In the genomic region with DNA sequence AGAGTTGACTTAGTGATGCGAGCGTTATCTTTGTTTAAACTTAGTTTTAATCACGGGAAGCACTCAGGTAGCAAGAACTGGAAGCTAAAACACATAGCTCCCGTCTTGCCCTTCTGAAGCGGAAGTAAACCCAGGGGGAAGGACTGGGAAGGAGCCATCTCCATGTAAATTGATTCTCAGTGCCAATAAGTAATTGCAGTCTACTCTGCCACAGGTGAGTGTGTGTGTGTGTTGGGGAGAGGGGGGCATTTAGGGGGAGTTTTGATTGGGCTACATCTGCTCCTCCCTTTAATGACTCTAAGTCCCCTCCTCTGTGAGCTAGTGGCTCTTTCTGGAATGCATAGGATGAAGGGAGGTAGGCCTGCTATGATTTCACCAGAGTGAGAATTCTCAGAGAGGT, we compare ENCODE assay signal across 19 mouse cellular contexts. TPM values are rescaled to one million over a fixed set of nuclear protein-coding genes. Genes with fewer than 3 reads are reported as not detected.
DNase-seq lines count a peak whose midpoint lies in the region; ATAC-seq lines count a peak whose summit lies in the region.
"Had no signal": no experiment of that assay in that cellular context is flagged by ENCODE, and none has a peak within 500 bp of the region (broad histone marks: within the 10 kb centered on the region; RNA-seq: fewer than 3 reads in every experiment).

No protein-coding gene starts in this region.

- no peaks in the 10 kb centered on the region for H3K9me3 ChIP-seq in limb, embryonic 13.5 days
- H3K9me3 ChIP-seq in limb, embryonic 10.5 days (replicated peaks): no peaks in the 10 kb centered on the region
- H3K9me3 ChIP-seq in forebrain, embryonic 13.5 days (replicated peaks): no peaks in the 10 kb centered on the region; the same call in 1 of the 2 replicates
- no peaks in the 10 kb centered on the region for H3K9me3 ChIP-seq in hindbrain, embryonic 12.5 days (replicated peaks)
- H3K9me3 ChIP-seq in midbrain, embryonic 15.5 days: no peaks in the 10 kb centered on the region
- H3K9me3 ChIP-seq: embryonic facial prominence, embryonic 13.5 days; heart, embryonic 15.5 days; kidney, embryonic 15.5 days had no signal

- no peak for ATAC-seq in limb, embryonic 13.5 days (ENCODE audit: low FRiP score, low read depth)
- no peak for ATAC-seq in forebrain, embryonic 13.5 days
- ATAC-seq in hindbrain, embryonic 12.5 days (ENCODE audit: low FRiP score): peak; percentile 57
- ATAC-seq in midbrain, embryonic 15.5 days (replicated peaks): no peak
- ATAC-seq in inflammation-experienced regulatory T-cells, adult 6 months: no peak
- ATAC-seq: intestine, embryonic 16.5 days; lung, postnatal 0 days had no signal

- peak overlapping the region; percentile 22; the same call in 1 of the 2 replicates for H3K27ac ChIP-seq in limb, embryonic 13.5 days
- H3K27ac ChIP-seq in limb, embryonic 10.5 days: no peak overlapping the region
- peak overlapping the region; percentile 57 for H3K27ac ChIP-seq in forebrain, embryonic 13.5 days
- H3K27ac ChIP-seq in hindbrain, embryonic 12.5 days: peak overlapping the region; percentile 79
- peak overlapping the region; percentile 38; the same call in 1 of the 2 replicates for H3K27ac ChIP-seq in midbrain, embryonic 15.5 days
- H3K27ac ChIP-seq: heart, embryonic 15.5 days; kidney, embryonic 15.5 days; liver, embryonic 14.5 days had no signal

- H3K36me3 ChIP-seq in limb, embryonic 13.5 days: no peaks in the 10 kb centered on the region
- H3K36me3 ChIP-seq in limb, embryonic 10.5 days: no peaks in the 10 kb centered on the region
- H3K36me3 ChIP-seq in forebrain, embryonic 13.5 days (ENCODE audit: poor library complexity, severe bottlenecking): no peaks in the 10 kb centered on the region
- no peaks in the 10 kb centered on the region for H3K36me3 ChIP-seq in hindbrain, embryonic 12.5 days
- H3K36me3 ChIP-seq in midbrain, embryonic 15.5 days (replicated peaks): no peaks in the 10 kb centered on the region
- H3K36me3 ChIP-seq: embryonic facial prominence, embryonic 13.5 days; heart, embryonic 15.5 days; kidney, embryonic 15.5 days had no signal

- H3K4me2 ChIP-seq in limb, embryonic 13.5 days (replicated peaks): no peak overlapping the region
- H3K4me2 ChIP-seq in forebrain, embryonic 13.5 days: no peak overlapping the region
- 0 out of 2 replicates have a peak overlapping the region, but pooled peaks have one; percentile 8 for H3K4me2 ChIP-seq in hindbrain, embryonic 12.5 days (replicated peaks)
- H3K4me2 ChIP-seq in midbrain, embryonic 15.5 days: no peak overlapping the region
- H3K4me2 ChIP-seq: embryonic facial prominence, embryonic 13.5 days; heart, embryonic 15.5 days; kidney, embryonic 15.5 days had no signal

- no peak overlapping the region for H3K9ac ChIP-seq in limb, embryonic 13.5 days
- H3K9ac ChIP-seq in forebrain, embryonic 13.5 days: no peak overlapping the region
- H3K9ac ChIP-seq in hindbrain, embryonic 12.5 days: no peak overlapping the region
- no peak overlapping the region for H3K9ac ChIP-seq in midbrain, embryonic 15.5 days
- H3K9ac ChIP-seq: embryonic facial prominence, embryonic 13.5 days; heart, embryonic 15.5 days; kidney, embryonic 15.5 days; liver, embryonic 14.5 days had no signal

- DNase-seq in limb, embryonic 10.5 days (ENCODE audit: low spot score): no peak
- DNase-seq in Muller cell, postnatal 12 days (ENCODE audit: inconsistent ontology term): no peak
- DNase-seq: adrenal gland, adult 2 months; cerebellum, adult 9-10 months; gastrocnemius, postnatal 25 days; heart, postnatal 4 days; right cerebral cortex, postnatal 4 days had no signal

- no peaks in the 10 kb centered on the region for H3K27me3 ChIP-seq in limb, embryonic 13.5 days
- no peaks in the 10 kb centered on the region for H3K27me3 ChIP-seq in limb, embryonic 10.5 days (ENCODE audit: low read depth, poor library complexity, severe bottlenecking)
- H3K27me3 ChIP-seq in forebrain, embryonic 13.5 days: 0 out of 2 replicates have a peak, but pooled peaks cover 2% of the 10 kb centered on the region
- no peaks in the 10 kb centered on the region for H3K27me3 ChIP-seq in hindbrain, embryonic 12.5 days
- H3K27me3 ChIP-seq in midbrain, embryonic 15.5 days (replicated peaks): no peaks in the 10 kb centered on the region
- H3K27me3 ChIP-seq: embryonic facial prominence, embryonic 13.5 days; heart, embryonic 15.5 days; kidney, embryonic 15.5 days had no signal

- H3K4me1 ChIP-seq in limb, embryonic 13.5 days: peaks cover 3% of the 10 kb centered on the region
- peaks cover 9% of the 10 kb centered on the region for H3K4me1 ChIP-seq in limb, embryonic 10.5 days
- H3K4me1 ChIP-seq in forebrain, embryonic 13.5 days: peaks cover 20% of the 10 kb centered on the region
- H3K4me1 ChIP-seq in hindbrain, embryonic 12.5 days: peaks cover 18% of the 10 kb centered on the region
- peaks cover 16% of the 10 kb centered on the region for H3K4me1 ChIP-seq in midbrain, embryonic 15.5 days
- H3K4me1 ChIP-seq: heart, embryonic 15.5 days; kidney, embryonic 15.5 days had no signal

- no peak overlapping the region for H3K4me3 ChIP-seq in limb, embryonic 13.5 days
- no peak overlapping the region for H3K4me3 ChIP-seq in limb, embryonic 10.5 days
- no peak overlapping the region for H3K4me3 ChIP-seq in forebrain, embryonic 13.5 days
- no peak overlapping the region for H3K4me3 ChIP-seq in hindbrain, embryonic 12.5 days
- no peak overlapping the region for H3K4me3 ChIP-seq in midbrain, embryonic 15.5 days
- H3K4me3 ChIP-seq: embryonic facial prominence, embryonic 13.5 days; heart, embryonic 15.5 days; kidney, embryonic 15.5 days had no signal

- WGBS in limb, embryonic 13.5 days: 76% methylated on average over 5 of the region's 5 CpGs
- WGBS in limb, embryonic 10.5 days: 85% methylated on average over 5 of the region's 5 CpGs
- 54% methylated on average over 5 of the region's 5 CpGs for whole genome bisulfite sequencing in forebrain, embryonic 13.5 days
- 55% methylated on average over 5 of the region's 5 CpGs for whole genome bisulfite sequencing in hindbrain, embryonic 12.5 days
- WGBS in midbrain, embryonic 15.5 days: 63% methylated on average over 5 of the region's 5 CpGs

RNA-seq across cellular contexts. Expression of gene Cnmd, which starts 39.6 kb away (rescaled TPM):
- polyA plus RNA-seq in limb, embryonic 13.5 days (2015; fragmentation: Nextera tagmentation; extraction: Ambion mirVana): 189 and 200 TPM in 2 replicates
- 0.20 and 4.9 TPM in 2 replicates for polyA plus RNA-seq in limb, embryonic 10.5 days (2016; fragmentation: Nextera tagmentation; extraction: Ambion mirVana)
- 0.66 and 2.0 TPM in 2 replicates for polyA plus RNA-seq in forebrain, embryonic 13.5 days (2015; fragmentation: Nextera tagmentation; extraction: Ambion mirVana)
- 66.9 and 90.7 TPM in 2 replicates for polyA plus RNA-seq in hindbrain, embryonic 12.5 days (2016; fragmentation: Nextera tagmentation; extraction: Ambion mirVana)
- polyA plus RNA-seq in midbrain, embryonic 15.5 days (2015; fragmentation: Nextera tagmentation; extraction: Ambion mirVana): 1.9 and 2.1 TPM in 2 replicates
- not detected for polyA plus RNA-seq in inflammation-experienced regulatory T-cells, adult 6 months (2017; shearing (Covaris generic))
- polyA plus RNA-seq: adrenal gland, adult 2 months; C2C12 had no signal

Comparison
In these comparisons a context has a peak if more than half of its experiments do, and no peak if none do; other contexts are left out.
1. RNA of gene Cnmd, which starts 39.6 kb away (polyA plus RNA-seq): 189 to 200 TPM in limb, embryonic 13.5 days and 66.9 to 90.7 TPM in hindbrain, embryonic 12.5 days; 0.20 to 4.9 TPM in limb, embryonic 10.5 days, 1.9 to 2.1 TPM in midbrain, embryonic 15.5 days, 0.66 to 2.0 TPM in forebrain, embryonic 13.5 days and not detected in inflammation-experienced regulatory T-cells, adult 6 months; every median in the first group is over 10 times any median in the second.